Mouse (Mus musculus): ENCODE data around the gene Morf4l1. TPM values are rescaled to one million over a fixed set of nuclear protein-coding genes. Genes with fewer than 3 reads are reported as not detected.
"Not testable (repeated sequence)": the region's sequence is repeated elsewhere in the genome, so short reads cannot be mapped to it uniquely, and the experiment has no call there.

Gene Morf4l1
- total RNA-seq, 2 experiments from 2014 or later, result 196 to 198 TPM

DNA sequence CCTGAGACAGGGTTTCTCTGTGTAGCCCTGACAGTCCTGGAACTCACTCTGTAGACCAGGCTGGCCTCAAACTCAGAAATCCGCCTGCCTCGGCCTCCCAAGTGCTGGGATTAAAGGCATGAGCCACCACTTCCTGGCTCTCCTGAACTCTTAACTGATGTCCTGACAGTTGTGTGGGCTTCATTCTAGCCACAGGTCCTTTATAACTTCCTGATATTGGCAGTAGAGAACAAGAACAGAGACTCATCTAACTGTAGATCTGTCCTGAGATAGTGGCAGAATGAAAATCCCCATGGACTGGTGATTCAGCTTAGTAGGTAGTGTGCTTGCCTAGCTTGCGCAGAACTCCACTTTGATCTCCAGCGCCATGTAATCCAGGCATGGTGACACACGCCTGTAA, 53.6 kb downstream of the Morf4l1 start:
- DNase-seq, result not testable (repeated sequence)

- no peak for DNase-seq
These were observed 54.0 kb downstream of the Morf4l1 start for GRCm38 (mm10) chr9:90060574-90060875.

DNA sequence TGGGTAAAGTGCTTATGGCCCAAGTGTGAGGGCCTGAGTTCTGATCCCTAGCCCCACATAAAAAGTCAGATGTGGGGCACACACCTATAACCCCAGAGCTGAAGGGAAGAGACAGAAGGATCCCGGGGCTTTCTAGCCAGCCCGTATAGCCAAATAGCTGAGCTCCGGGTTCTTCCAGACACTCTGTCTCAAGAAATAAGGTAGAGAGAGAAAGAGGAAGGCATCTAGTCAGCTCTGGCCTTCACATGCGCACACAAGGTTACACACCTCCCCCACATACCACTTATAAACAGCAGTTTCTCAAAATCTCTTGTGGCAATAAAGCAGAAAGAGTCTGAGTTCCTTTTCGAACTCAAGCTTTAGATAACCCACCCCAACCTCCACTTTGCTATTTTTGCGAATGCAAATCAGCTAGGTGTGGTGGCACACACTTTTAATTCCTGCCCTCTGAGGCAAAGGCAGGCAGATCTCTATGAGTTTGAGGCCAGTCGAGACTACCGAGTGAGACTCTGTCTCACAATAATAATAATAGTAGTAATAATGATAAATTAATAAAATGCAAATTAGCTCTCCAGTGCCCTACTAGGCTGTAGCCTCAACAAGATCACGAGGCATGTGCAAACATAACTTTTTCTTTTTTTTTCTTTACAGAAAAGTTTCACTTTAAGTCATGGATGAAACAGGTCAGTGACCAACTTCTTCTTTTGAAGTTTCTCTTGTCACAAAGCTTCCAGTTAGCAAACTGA, 54.6 kb downstream of the Morf4l1 start:
- DNase-seq, result no peak

DNA sequence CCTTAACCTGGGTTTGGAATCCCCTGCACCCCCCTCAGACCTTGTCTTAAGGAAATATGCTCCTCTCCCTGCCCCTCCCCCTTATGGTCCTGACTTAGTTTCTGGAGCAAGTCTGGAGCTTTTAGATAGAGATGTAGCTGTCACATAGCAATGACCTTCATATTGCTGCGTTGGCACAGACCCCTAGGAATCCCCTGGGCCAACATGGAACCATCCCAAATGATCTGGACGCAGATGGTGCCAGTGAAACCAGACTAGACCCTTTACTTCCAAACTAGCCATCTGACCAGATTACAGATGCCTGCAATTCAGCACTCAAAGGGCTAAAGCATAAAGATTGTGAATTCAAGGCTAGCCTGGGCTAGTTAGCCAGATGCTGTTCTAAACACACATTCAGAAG, 57.9 kb downstream of the Morf4l1 start:
- no peak for DNase-seq

DNA sequence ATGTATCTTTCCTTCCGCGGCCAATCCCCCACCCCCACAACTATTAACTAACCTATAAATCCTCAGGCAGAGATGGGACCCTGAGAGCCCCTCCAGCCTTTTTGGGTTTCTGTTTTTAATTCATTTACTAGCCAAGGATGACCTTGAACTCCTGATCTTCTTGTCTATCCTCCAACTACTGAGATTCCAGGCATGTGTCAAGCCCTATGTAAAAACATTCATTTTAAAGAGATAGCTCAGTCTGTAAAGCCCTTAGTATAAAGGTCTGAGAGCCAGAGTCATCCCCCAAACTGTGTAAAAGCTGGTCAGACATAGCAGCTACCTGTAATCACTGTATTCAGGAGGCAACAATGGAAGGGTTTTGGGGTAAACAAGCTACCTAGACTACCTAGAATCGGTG, 58.7 kb downstream of the Morf4l1 start:
- no peak for DNase-seq

DNA sequence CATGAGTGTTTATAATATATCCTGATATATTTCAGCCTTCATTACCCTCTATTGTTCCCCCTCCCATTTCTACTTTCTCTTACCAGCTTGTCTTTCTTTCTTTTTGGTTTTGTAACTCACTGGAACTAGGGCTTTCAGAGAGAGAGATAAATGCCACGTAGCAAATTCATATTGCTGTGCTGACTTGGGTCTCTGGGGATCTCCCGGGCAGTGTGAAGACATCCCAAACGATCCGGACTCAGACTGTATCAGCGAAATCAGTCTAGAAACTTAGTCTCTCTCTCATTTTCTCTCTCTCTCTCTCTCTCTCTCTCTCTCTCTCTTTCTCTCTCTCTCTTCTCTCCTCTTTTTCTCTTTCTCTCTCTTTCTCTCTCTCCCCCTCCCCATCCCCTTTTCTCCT, 59.2 kb downstream of the Morf4l1 start:
- no peak for DNase-seq

DNA sequence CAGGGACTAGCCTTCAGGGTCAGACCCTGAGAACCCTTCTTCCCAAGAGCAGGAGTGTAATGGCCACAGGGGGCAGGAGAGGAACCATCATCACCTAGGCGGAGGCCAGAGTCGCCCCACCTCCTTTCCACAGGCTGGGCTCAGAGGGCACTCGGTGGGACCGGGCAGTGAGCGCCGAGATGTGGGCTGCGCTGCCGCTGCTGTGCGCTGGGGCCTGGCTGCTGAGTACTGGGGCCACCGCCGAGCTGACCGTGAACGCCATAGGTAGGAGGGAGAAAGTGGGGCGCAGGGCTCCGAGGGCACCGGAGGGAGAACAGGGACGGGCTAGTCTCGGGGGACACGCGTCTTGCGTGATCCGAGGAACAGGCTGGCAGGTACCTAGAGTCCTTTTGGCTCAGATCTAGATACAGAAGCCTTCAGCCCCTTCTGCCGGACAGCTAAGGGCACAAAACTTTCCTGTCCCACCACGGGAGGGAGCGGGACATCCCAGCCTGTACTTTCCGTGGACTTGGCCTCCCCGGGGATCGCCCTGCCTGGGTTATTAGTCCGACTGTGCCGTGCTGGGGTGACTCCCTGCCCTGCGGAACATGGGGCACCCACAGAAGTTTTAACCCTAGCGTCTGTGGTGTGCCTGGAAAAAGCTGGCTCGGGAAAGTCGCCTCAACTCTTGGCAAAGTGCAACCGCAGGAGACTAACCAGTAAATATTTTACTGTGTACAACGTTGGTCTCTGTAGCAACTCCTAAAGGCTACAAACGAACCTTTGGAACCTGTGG, 60.0 kb downstream of the Morf4l1 start:
- DNase-seq, result peak; percentile 57

- DNase-seq, result no peak
These were observed 60.7 kb downstream of the Morf4l1 start, which contains the start of gene Ctsh for GRCm38 (mm10) chr9:90053852-90054251. TSS of gene Ctsh (plus strand) at chr9:90054152.

GRCm38 (mm10) chr9:90047937-90048627, 66.5 kb downstream of the Morf4l1 start:
- DNase-seq, result no peak

GRCm38 (mm10) chr9:90045191-90045590, 69.4 kb downstream of the Morf4l1 start:
- no peak for DNase-seq

GRCm38 (mm10) chr9:90042906-90043305, 71.7 kb downstream of the Morf4l1 start:
- DNase-seq, result not testable (repeated sequence)

Other genes starting within 250 kb of the Morf4l1 start
- gene Rasgrf1, start 204.9 kb downstream of the Morf4l1 start, total RNA-seq (2021), result under 1 TPM; 0.14 to 0.29 TPM
- gene Ctsh, start 60.6 kb downstream of the Morf4l1 start, total RNA-seq (2021), result 10 to 100 TPM; 32.9 to 41.3 TPM
- gene Adamts7, start 48.3 kb upstream of the Morf4l1 start, total RNA-seq (2021), result 1 to 10 TPM; 5.9 to 9.1 TPM
- gene Tbc1d2b, start 156.0 kb upstream of the Morf4l1 start, total RNA-seq (2021), result 10 to 100 TPM; 22.2 to 23.3 TPM

All from gastrocnemius, postnatal 10 days (tissue).